Mouse (Mus musculus) ES-E14 (cell line): ENCODE measurements around the gene Tbc1d16.

ENCODE experiments used
- CHD2 ChIP-seq: IDR thresholded peaks from 2 replicates; pipeline ENCODE4 v1.6.1; 2014; ENCODE audit warnings: mild to moderate bottlenecking, low read depth, low read length, inconsistent platforms
- ZC3H11A ChIP-seq: IDR thresholded peaks from 2 replicates; pipeline ENCODE4 v1.6.1; 2012; ENCODE audit warnings: low read depth, mild to moderate bottlenecking, inconsistent platforms, low read length, borderline replicate concordance

GRCm38 (mm10) chr11:119187800-119188197, 40.5 kb downstream of the Tbc1d16 start:
- TF ChIP-seq ZC3H11A (no peak), CHD2 (no peak)
